Mouse (Mus musculus): ENCODE data around the gene Agbl5. TPM values are rescaled to one million over a fixed set of nuclear protein-coding genes. Genes with fewer than 3 reads are reported as not detected.
A peak's percentile ranks its signal among the peaks of the same experiment; 100 is the strongest.
"Not testable (repeated sequence)": the region's sequence is repeated elsewhere in the genome, so short reads cannot be mapped to it uniquely, and the experiment has no call there.

Gene Agbl5
- polyA plus RNA-seq, 1 experiment from 2014 or later, result 26.9 TPM

- peak overlapping the region; percentile 91 for H3K4me3 ChIP-seq
- peak; percentile 57 for DNase-seq (ENCODE audit: low spot score)
- H3K9me3 ChIP-seq, result no peaks in the 10 kb centered on the region
- H3K4me1 ChIP-seq, result peaks cover 25% of the 10 kb centered on the region
- 0 out of 2 replicates have a peak, but pooled peaks cover 6% of the 10 kb centered on the region for H3K27me3 ChIP-seq (replicated peaks; ENCODE audit: low read depth, poor library complexity, severe bottlenecking)
- H3K27ac ChIP-seq (replicated peaks), result peak overlapping the region; percentile 92
- peaks cover 49% of the 10 kb centered on the region for H3K36me3 ChIP-seq (replicated peaks)
- 14% methylated on average over 9 of the region's 9 CpGs for WGBS
These were observed 19.5 kb upstream of the Agbl5 start for GRCm38 (mm10) chr5:30868981-30869380.

GRCm38 (mm10) chr5:30869405-30870130 is 18.9 kb upstream of the Agbl5 start:
- H3K9me3 ChIP-seq, result no peaks in the 10 kb centered on the region
- H3K4me1 ChIP-seq, result peaks cover 20% of the 10 kb centered on the region
- WGBS, result under 1% methylated on average over 63 of the region's 63 CpGs
- H3K27me3 ChIP-seq (replicated peaks; ENCODE audit: low read depth, poor library complexity, severe bottlenecking), result 0 out of 2 replicates have a peak, but pooled peaks cover under 1% of the 10 kb centered on the region
- H3K36me3 ChIP-seq (replicated peaks), result peaks cover 55% of the 10 kb centered on the region
- H3K4me3 ChIP-seq, result peak overlapping the region; percentile 91
- peak overlapping the region; percentile 92 for H3K27ac ChIP-seq (replicated peaks)
- peak; percentile 93 for DNase-seq (ENCODE audit: low spot score)

- Histone ChIP-seq H3K4me3 (peak overlapping the region; percentile 91), H3K4me1 (peaks cover 19% of the 10 kb centered on the region), H3K27ac (replicated peaks) (peak overlapping the region; percentile 92), H3K36me3 (replicated peaks) (peaks cover 55% of the 10 kb centered on the region), H3K9me3 (no peaks in the 10 kb centered on the region), H3K27me3 (replicated peaks; ENCODE audit: low read depth, poor library complexity, severe bottlenecking) (no peaks in the 10 kb centered on the region)
- WGBS, result 34% methylated on average over 2 of the region's 2 CpGs
- no peak for DNase-seq (ENCODE audit: low spot score)
These were observed 18.4 kb upstream of the Agbl5 start for GRCm38 (mm10) chr5:30870131-30870406.

- H3K27ac ChIP-seq (replicated peaks), result no peak overlapping the region
- H3K4me3 ChIP-seq, result no peak overlapping the region
- H3K9me3 ChIP-seq, result no peaks in the 10 kb centered on the region
- WGBS, result 92% methylated on average over 9 of the region's 9 CpGs
- no peak for DNase-seq (ENCODE audit: low spot score)
- peaks cover 19% of the 10 kb centered on the region for H3K4me1 ChIP-seq
- peaks cover 70% of the 10 kb centered on the region for H3K36me3 ChIP-seq (replicated peaks)
- no peaks in the 10 kb centered on the region for H3K27me3 ChIP-seq (replicated peaks; ENCODE audit: low read depth, poor library complexity, severe bottlenecking)
These were observed 15.9 kb upstream of the Agbl5 start for GRCm38 (mm10) chr5:30872574-30872973.

- 93% methylated on average over 7 of the region's 7 CpGs for WGBS
- H3K4me3 ChIP-seq, result no peak overlapping the region
- H3K36me3 ChIP-seq (replicated peaks), result peaks cover 78% of the 10 kb centered on the region
- H3K4me1 ChIP-seq, result peaks cover 23% of the 10 kb centered on the region
- no peaks in the 10 kb centered on the region for H3K9me3 ChIP-seq
- no peak overlapping the region for H3K27ac ChIP-seq (replicated peaks)
- DNase-seq (ENCODE audit: low spot score), result no peak
- no peaks in the 10 kb centered on the region for H3K27me3 ChIP-seq (replicated peaks; ENCODE audit: low read depth, poor library complexity, severe bottlenecking)
These were observed 14.1 kb upstream of the Agbl5 start for GRCm38 (mm10) chr5:30874365-30874764.

- DNase-seq (ENCODE audit: low spot score), result no peak
- no peaks in the 10 kb centered on the region for H3K9me3 ChIP-seq
- no peak overlapping the region for H3K4me3 ChIP-seq
- H3K4me1 ChIP-seq, result peaks cover 12% of the 10 kb centered on the region
- H3K27ac ChIP-seq (replicated peaks), result no peak overlapping the region
- peaks cover 48% of the 10 kb centered on the region for H3K36me3 ChIP-seq (replicated peaks)
- H3K27me3 ChIP-seq (replicated peaks; ENCODE audit: low read depth, poor library complexity, severe bottlenecking), result no peaks in the 10 kb centered on the region
- WGBS, result 43% methylated on average over 6 of the region's 6 CpGs
These were observed 9.9 kb upstream of the Agbl5 start for GRCm38 (mm10) chr5:30878616-30879015.

GRCm38 (mm10) chr5:30879347-30879943 is 9.0 kb upstream of the Agbl5 start:
- Histone ChIP-seq H3K27ac (replicated peaks) (no peak overlapping the region), H3K4me3 (no peak overlapping the region), H3K4me1 (peaks cover 12% of the 10 kb centered on the region), H3K27me3 (replicated peaks; ENCODE audit: low read depth, poor library complexity, severe bottlenecking) (no peaks in the 10 kb centered on the region), H3K36me3 (replicated peaks) (peaks cover 39% of the 10 kb centered on the region), H3K9me3 (no peaks in the 10 kb centered on the region)
- DNase-seq (ENCODE audit: low spot score), result no peak
- WGBS, result 85% methylated on average over 5 of the region's 5 CpGs

- Histone ChIP-seq H3K36me3 (replicated peaks) (peaks cover 15% of the 10 kb centered on the region), H3K4me1 (peaks cover 17% of the 10 kb centered on the region)
- H3K4me3 ChIP-seq; DNase-seq (ENCODE audit: low spot score); H3K9me3 ChIP-seq; H3K27me3 ChIP-seq (replicated peaks; ENCODE audit: low read depth, poor library complexity, severe bottlenecking); H3K27ac ChIP-seq (replicated peaks): not testable (repeated sequence)
- WGBS, result 84% methylated on average over 4 of the region's 4 CpGs
These were observed 6.7 kb upstream of the Agbl5 start for GRCm38 (mm10) chr5:30881839-30882238.

- Histone ChIP-seq H3K4me1 (peaks cover 29% of the 10 kb centered on the region), H3K27ac (replicated peaks) (peak overlapping the region; percentile 99; the same call in 1 of the 2 replicates), H3K36me3 (replicated peaks) (peaks cover 9% of the 10 kb centered on the region), H3K27me3 (replicated peaks; ENCODE audit: low read depth, poor library complexity, severe bottlenecking) (no peaks in the 10 kb centered on the region), H3K9me3 (no peaks in the 10 kb centered on the region), H3K4me3 (peak overlapping the region; percentile 77; the same call in 1 of the 2 replicates)
- 66% methylated on average over 4 of the region's 4 CpGs for WGBS
- no peak for DNase-seq (ENCODE audit: low spot score)
These were observed 2.3 kb upstream of the Agbl5 start for GRCm38 (mm10) chr5:30886209-30886608.

GRCm38 (mm10) chr5:30886731-30887130 is 1.8 kb upstream of the Agbl5 start:
- 36% methylated on average over 5 of the region's 5 CpGs for WGBS
- no peak for DNase-seq (ENCODE audit: low spot score)
- no peaks in the 10 kb centered on the region for H3K27me3 ChIP-seq (replicated peaks; ENCODE audit: low read depth, poor library complexity, severe bottlenecking)
- no peaks in the 10 kb centered on the region for H3K9me3 ChIP-seq
- peak overlapping the region; percentile 77 for H3K4me3 ChIP-seq
- peak overlapping the region; percentile 99 for H3K27ac ChIP-seq (replicated peaks)
- peaks cover 29% of the 10 kb centered on the region for H3K4me1 ChIP-seq
- peaks cover 15% of the 10 kb centered on the region for H3K36me3 ChIP-seq (replicated peaks)

GRCm38 (mm10) chr5:30887331-30887761 is 1.1 kb upstream of the Agbl5 start:
- peak; percentile 85 for DNase-seq (ENCODE audit: low spot score)
- Histone ChIP-seq H3K4me3 (peak overlapping the region; percentile 77), H3K4me1 (peaks cover 29% of the 10 kb centered on the region), H3K27me3 (replicated peaks; ENCODE audit: low read depth, poor library complexity, severe bottlenecking) (no peaks in the 10 kb centered on the region), H3K27ac (replicated peaks) (peak overlapping the region; percentile 99), H3K9me3 (no peaks in the 10 kb centered on the region), H3K36me3 (replicated peaks) (peaks cover 21% of the 10 kb centered on the region)
- under 1% methylated on average over 19 of the region's 19 CpGs for WGBS

- Histone ChIP-seq H3K4me3 (peak overlapping the region; percentile 77), H3K27ac (replicated peaks) (peak overlapping the region; percentile 99), H3K36me3 (replicated peaks) (peaks cover 26% of the 10 kb centered on the region), H3K9me3 (no peaks in the 10 kb centered on the region), H3K27me3 (replicated peaks; ENCODE audit: low read depth, poor library complexity, severe bottlenecking) (no peaks in the 10 kb centered on the region), H3K4me1 (peaks cover 29% of the 10 kb centered on the region)
- DNase-seq (ENCODE audit: low spot score), result peak; percentile 95
- WGBS, result under 1% methylated on average over 28 of the region's 28 CpGs
These were observed 597 bp upstream of the Agbl5 start for GRCm38 (mm10) chr5:30887858-30888336.

Data from embryonic facial prominence, embryonic 10.5 days (tissue).